22 mouse cellular contexts compared by ENCODE assay signal in the genomic region with DNA sequence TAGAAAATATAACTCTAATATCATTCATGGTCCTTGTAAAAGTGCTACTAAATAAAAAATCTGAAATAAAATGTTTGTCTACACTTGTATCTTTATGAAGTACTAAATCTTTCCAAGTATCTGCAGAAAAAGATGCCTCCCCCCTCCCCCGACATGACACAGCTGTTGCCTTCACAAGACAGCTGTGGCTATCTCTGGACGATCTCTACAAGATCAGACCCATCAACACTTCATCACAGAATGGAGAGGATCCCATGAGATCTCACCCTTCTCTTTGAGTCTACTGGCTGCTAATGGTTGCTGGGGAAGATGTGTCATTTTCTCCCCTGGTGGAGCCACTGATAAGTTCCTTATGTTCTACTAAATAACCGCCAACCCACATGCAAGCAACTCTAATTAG.
DNase-seq lines count a peak whose midpoint lies in the region; ATAC-seq lines count a peak whose summit lies in the region.
"Had no signal": no experiment of that assay in that cellular context is flagged by ENCODE, and none has a peak within 500 bp of the region (broad histone marks: within the 10 kb centered on the region; RNA-seq: fewer than 3 reads in every experiment).

No protein-coding gene starts in this region.

- no peak overlapping the region for H3K4me2 ChIP-seq in kidney, embryonic 16.5 days (replicated peaks; ENCODE audit: low read depth, low read length)
- H3K4me2 ChIP-seq: embryonic facial prominence, embryonic 15.5 days; hindbrain, embryonic 15.5 days; limb, embryonic 15.5 days; liver, embryonic 15.5 days; midbrain, embryonic 12.5 days had no signal

- no peaks in the 10 kb centered on the region for H3K4me1 ChIP-seq in kidney, embryonic 16.5 days (ENCODE audit: insufficient read depth, low read length)
- H3K4me1 ChIP-seq: embryonic facial prominence, embryonic 15.5 days; hindbrain, embryonic 15.5 days; limb, embryonic 15.5 days; liver, embryonic 15.5 days; midbrain, embryonic 12.5 days had no signal

- H3K9me3 ChIP-seq in kidney, embryonic 16.5 days (ENCODE audit: low read length), result no peaks in the 10 kb centered on the region
- H3K9me3 ChIP-seq: embryonic facial prominence, embryonic 15.5 days; hindbrain, embryonic 15.5 days; limb, embryonic 15.5 days; liver, embryonic 15.5 days; midbrain, embryonic 12.5 days had no signal

- no peaks in the 10 kb centered on the region for H3K36me3 ChIP-seq in kidney, embryonic 16.5 days (ENCODE audit: insufficient read depth, low read length)
- H3K36me3 ChIP-seq: embryonic facial prominence, embryonic 15.5 days; hindbrain, embryonic 15.5 days; limb, embryonic 15.5 days; liver, embryonic 15.5 days; midbrain, embryonic 12.5 days had no signal

- H3K4me3 ChIP-seq in kidney, embryonic 16.5 days (ENCODE audit: low read length), result no peak overlapping the region
- H3K4me3 ChIP-seq: embryonic facial prominence, embryonic 15.5 days; heart, adult 2 months; hindbrain, embryonic 15.5 days; limb, embryonic 15.5 days; liver, embryonic 15.5 days; midbrain, embryonic 12.5 days had no signal

- peak; percentile 9 for DNase-seq in kidney, adult 11 months
- no peak for DNase-seq in kidney, adult 18-20 months
- peak; percentile 79 to 85 for DNase-seq in kidney, postnatal 4 days
- DNase-seq in lung, postnatal 36 days, result peak; percentile 16
- DNase-seq in gastrocnemius, adult 8-10 months (ENCODE audit: low spot score in 2 of 2), result no peak
- DNase-seq in gastrocnemius, postnatal 14 days, result no peak
- DNase-seq: adrenal gland, postnatal 10 days; cerebellum, adult 2 months; gastrocnemius, postnatal 25 days; heart, adult 2 months; heart, postnatal 4 days; left cerebral cortex, postnatal 4 days; thymus, adult 18-20 months; thymus, postnatal 36 days had no signal

- WGBS in kidney, embryonic 16.5 days, result 65% methylated on average over 3 of the region's 3 CpGs

- no peak overlapping the region for H3K9ac ChIP-seq in kidney, embryonic 16.5 days (replicated peaks; ENCODE audit: low read length)
- H3K9ac ChIP-seq: embryonic facial prominence, embryonic 15.5 days; hindbrain, embryonic 15.5 days; limb, embryonic 15.5 days; liver, embryonic 15.5 days; midbrain, embryonic 12.5 days had no signal

- peak; percentile 86; the same call in 1 of the 2 replicates for ATAC-seq in kidney, embryonic 16.5 days (ENCODE audit: low FRiP score, low TSS enrichment)
- ATAC-seq in frontal cortex, adult (ENCODE audit: low TSS enrichment), result no peak
- ATAC-seq: forebrain, embryonic 14.5 days had no signal

- intact Hi-C loops in gastrocnemius, postnatal 14 days (cut with DNase I; ENCODE audit: low total_unique reads), result no loop called here

- H3K27ac ChIP-seq in kidney, embryonic 16.5 days (ENCODE audit: low read length), result no peak overlapping the region
- H3K27ac ChIP-seq: embryonic facial prominence, embryonic 15.5 days; heart, adult 2 months; hindbrain, embryonic 15.5 days; limb, embryonic 15.5 days; liver, embryonic 15.5 days; midbrain, embryonic 12.5 days had no signal

- no peaks in the 10 kb centered on the region for H3K27me3 ChIP-seq in kidney, embryonic 16.5 days (ENCODE audit: insufficient read depth, low read length)
- H3K27me3 ChIP-seq: embryonic facial prominence, embryonic 15.5 days; hindbrain, embryonic 15.5 days; limb, embryonic 15.5 days; liver, embryonic 15.5 days; midbrain, embryonic 12.5 days had no signal

Comparison
In these comparisons a context has a peak if more than half of its experiments do, and no peak if none do; other contexts are left out.
1. DNase-seq: peak in kidney, adult 11 months (single experiment), kidney, postnatal 4 days (2 of 2) and lung, postnatal 36 days (single experiment); none in kidney, adult 18-20 months (single experiment), gastrocnemius, adult 8-10 months (0 of 2) and gastrocnemius, postnatal 14 days (single experiment).